Mouse (Mus musculus): ENCODE results near the gene Gm20075. TPM values are rescaled to one million over a fixed set of nuclear protein-coding genes. Genes with fewer than 3 reads are reported as not detected.

Gm20075 gene
- total RNA-seq, 2 experiments from 2014 or later: 7.7 to 10.7 TPM

Other genes starting within 250 kb of the Gm20075 start
- 42.7 and 49.2 TPM in 2 replicates for gene Iqgap2, start 189.5 kb downstream of the Gm20075 start, total RNA-seq (2014; fragmentation: Nextera tagmentation)
- gene Iqgap2, start 189.5 kb downstream of the Gm20075 start, total RNA-seq (2017): 91.1 and 135 TPM in 2 replicates
- gene Gm17190, start 678 bp upstream of the Gm20075 start, total RNA-seq (2014; fragmentation: Nextera tagmentation): not detected in 2 replicates
- not detected in 2 replicates for gene Gm17190, start 678 bp upstream of the Gm20075 start, total RNA-seq (2017)
- gene Sv2c, start 51.2 kb upstream of the Gm20075 start, total RNA-seq (2014; fragmentation: Nextera tagmentation): 1.3 TPM in 1 of 2 replicates, not detected in the other
- gene Sv2c, start 51.2 kb upstream of the Gm20075 start, total RNA-seq (2017): not detected in 2 replicates